Mouse (Mus musculus) embryonic stem cell, embryonic (primary cell): Measurements from ENCODE around the gene Hist1h1b.

Experiments
- CTCF ChIA-PET, 4 experiments: fragments of 300-600 bp in 2 of 4; fragments of 350-600 bp in 2 of 4; sonication (Branson Sonifier 250); formaldehyde crosslinking; loops; one replicate each; lab custom pipeline; 2022; ENCODE audit warnings: inconsistent platforms in 2 of 4; lab: Charles Lee
- POLR2A ChIA-PET, 4 experiments: fragments of 300-600 bp in 2 of 4; fragments of 350-600 bp in 2 of 4; sonication (Branson Sonifier 250); formaldehyde crosslinking; loops; one replicate each; lab custom pipeline; 2022; ENCODE audit warnings: antibody characterized with exemption in 4 of 4, inconsistent platforms in 1 of 4; lab: Charles Lee

The Hist1h1b gene

DNA sequence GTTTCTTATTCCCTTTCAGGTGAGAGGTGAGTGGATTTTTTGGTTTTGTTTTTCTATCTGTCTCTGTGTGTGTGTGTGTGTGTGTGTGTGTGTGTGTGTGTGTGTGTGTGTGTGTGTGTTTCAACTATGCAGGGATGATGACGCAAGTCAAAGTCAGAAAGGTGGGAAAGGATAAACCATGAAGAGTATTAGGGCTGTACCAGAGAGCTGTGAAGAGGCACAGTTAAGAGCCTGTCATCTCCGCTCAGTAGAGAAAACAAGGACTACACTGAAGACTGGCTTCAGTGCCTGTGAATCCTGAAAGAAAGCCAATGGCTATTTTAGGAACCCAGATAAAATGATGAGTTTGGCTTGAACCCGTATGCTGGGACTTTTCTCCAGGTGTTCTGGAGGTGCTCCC lies 28.6 kb downstream of the Hist1h1b start:
- POLR2A ChIA-PET, result interaction anchor here (0.5 to 16.3 kb wide), 31 partner anchors 10 to 1833 kb away, joined by 3 to 823 read pairs (median 21); partner anchors contain the start of genes Hist1h1b (in 4 of the 4), Hist1h2an (in 4 of the 4), Hist1h2bp (in 4 of the 4) and Hist1h4j (in 4 of the 4)
- CTCF ChIA-PET, result interaction anchor here in 1 of 4 experiments (1.0 kb wide), 1 partner anchor 17 kb away, joined by 3 read pairs; the partner anchor contains the start of gene Hist1h4j

- ChIA-PET CTCF (no interaction called here), POLR2A (interaction anchor here in 3 of 4 experiments (1.2 to 16.3 kb wide), 15 partner anchors 8 to 292 kb away, joined by 3 to 823 read pairs (median 22); partner anchors contain the start of genes Hist1h3i (in 3 of the 3), Hist1h1b (in 2 of the 3), Hist1h2ai (in 2 of the 3) and Hist1h2an (in 2 of the 3))
These were observed 29.0 kb downstream of the Hist1h1b start for GRCm38 (mm10) chr13:21751417-21751816.

DNA sequence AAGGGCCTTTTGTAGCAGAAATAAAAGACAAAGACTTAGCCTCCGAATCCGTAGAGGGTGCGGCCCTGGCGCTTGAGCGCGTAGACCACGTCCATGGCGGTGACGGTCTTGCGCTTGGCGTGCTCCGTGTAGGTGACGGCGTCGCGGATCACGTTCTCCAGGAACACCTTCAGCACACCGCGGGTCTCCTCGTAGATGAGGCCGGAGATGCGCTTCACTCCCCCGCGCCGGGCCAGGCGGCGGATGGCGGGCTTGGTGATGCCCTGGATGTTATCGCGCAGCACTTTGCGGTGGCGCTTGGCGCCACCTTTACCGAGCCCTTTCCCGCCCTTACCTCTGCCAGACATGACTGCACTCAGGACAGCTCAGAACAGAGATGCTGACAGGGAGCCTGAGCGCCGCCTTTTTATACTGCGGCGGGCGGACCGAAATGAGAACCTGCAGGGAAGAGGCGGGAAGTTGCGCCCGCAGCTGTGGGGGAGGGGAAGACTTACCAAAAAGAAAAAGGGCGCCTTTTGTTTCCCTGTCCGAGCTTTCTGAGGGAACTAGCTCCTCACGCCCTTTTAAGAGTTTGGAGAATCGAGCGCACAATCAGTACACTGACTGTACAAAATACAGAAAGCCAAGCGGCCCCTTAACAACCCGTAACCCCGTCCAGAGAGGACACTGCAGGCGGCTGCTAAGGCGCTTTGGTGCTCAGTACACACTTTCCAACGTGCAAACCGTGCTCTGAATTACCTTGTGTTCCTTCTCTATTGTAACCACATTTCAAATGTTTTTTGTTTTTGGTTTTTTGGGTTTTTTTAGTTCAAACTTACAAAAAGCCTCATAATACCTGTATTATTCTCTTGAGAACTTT lies 30.0 kb downstream of the Hist1h1b start, which contains the start of gene Hist1h4k:
Gene Hist1h4k (minus strand): TSS at position 347 of the 859 bp plus-strand sequence.
- POLR2A ChIA-PET, result interaction anchor here (0.6 to 16.3 kb wide), 52 partner anchors 9 to 1967 kb away, joined by 3 to 823 read pairs (median 7); partner anchors contain the start of genes Hist1h1b (in 4 of the 4), Hist1h2ai (in 4 of the 4), Hist1h2an (in 4 of the 4) and Hist1h2bm (in 4 of the 4)
- CTCF ChIA-PET, result interaction anchor here in 1 of 4 experiments (1.2 kb wide), 2 partner anchors 15 to 17 kb away, joined by 5 to 6 read pairs; partner anchors contain the start of gene Hist1h4j

DNA sequence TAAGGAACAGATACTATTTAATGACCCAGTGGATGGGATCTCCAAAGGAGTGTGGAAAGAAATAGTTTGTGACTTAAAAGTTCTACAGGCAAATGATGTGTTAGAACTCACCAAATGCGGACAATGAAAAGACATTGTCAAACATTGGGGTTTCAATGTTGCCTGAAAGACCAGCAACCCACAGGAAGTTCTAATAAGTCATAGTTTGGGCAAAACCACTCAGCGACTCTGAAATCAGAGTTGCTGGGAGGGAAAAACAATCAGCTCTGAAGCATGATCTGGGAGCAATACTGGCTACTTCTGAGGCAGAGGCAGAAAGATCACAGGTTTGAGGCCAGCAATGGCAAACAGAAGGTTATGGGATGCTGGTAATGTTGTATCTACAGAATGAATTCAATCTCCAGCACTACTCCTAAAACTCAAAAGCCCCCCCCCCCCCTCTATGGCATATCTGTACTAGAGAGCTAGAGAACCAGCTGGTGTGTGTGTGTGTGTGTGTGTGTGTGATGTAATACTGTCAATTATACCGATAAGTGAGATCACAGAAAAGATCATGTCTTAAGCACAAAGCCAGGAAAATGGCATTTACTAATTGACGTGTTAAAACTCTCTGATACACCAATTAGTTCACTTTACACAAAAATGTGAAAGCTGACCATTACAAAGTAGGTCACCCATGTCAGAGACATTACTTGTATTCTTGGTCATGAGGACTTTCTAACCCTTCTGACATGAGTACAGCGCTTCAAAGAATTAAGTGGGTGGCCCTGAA lies 30.9 kb downstream of the Hist1h1b start:
- ChIA-PET CTCF (interaction anchor here in 1 of 4 experiments (1.2 kb wide), 2 partner anchors 14 to 16 kb away, joined by 5 to 6 read pairs; partner anchors contain the start of gene Hist1h4j), POLR2A (interaction anchor here (0.6 to 16.3 kb wide), 56 partner anchors 10 to 1967 kb away, joined by 3 to 823 read pairs (median 7); partner anchors contain the start of genes Hist1h1b (in 4 of the 4), Hist1h2ai (in 4 of the 4), Hist1h2bl (in 4 of the 4) and Hist1h2bm (in 4 of the 4))

GRCm38 (mm10) chr13:21745006-21745405 lies 35.4 kb downstream of the Hist1h1b start:
- CTCF ChIA-PET, result no interaction called here

DNA sequence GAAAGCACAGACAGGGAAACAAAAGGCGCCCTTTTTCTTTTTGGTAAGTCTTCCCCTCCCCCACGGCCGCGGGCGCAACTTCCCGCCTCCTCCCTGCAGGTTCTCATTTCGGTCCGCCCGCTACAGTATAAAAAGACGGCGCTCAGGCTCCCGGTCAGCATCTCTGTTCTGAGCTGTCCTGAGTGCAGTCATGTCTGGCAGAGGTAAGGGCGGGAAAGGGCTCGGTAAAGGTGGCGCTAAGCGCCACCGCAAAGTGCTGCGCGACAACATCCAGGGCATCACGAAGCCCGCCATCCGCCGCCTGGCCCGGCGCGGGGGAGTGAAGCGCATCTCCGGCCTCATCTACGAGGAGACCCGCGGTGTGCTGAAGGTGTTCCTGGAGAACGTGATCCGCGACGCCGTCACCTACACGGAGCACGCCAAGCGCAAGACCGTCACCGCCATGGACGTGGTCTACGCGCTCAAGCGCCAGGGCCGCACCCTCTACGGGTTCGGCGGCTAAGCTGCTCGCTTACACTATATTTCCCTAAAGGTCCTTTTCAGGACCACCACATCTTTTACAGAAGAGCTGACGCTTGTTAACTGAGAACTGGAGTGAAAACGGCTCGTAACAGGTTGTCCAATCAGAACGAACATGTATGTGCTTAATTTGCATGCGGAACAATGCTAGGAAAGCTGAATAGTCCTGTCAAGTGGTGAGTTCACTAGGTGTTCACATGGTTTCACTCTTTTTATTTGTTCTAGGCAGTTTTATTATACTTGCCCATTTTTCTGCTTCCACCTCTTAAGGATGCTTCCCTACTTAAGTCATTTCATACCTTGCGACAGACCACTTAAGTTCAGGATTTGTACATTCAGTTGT lies 45.3 kb downstream of the Hist1h1b start, which contains the start of gene Hist1h4j:
Gene Hist1h4j (plus strand): TSS at position 159 of the 862 bp plus-strand sequence.
- ChIA-PET POLR2A (interaction anchor here (0.5 to 27.0 kb wide), 56 partner anchors 7 to 1821 kb away, joined by 3 to 530 read pairs (median 6); partner anchors contain the start of genes Hist1h2ai (in 4 of the 4), Hist1h2an (in 4 of the 4), Hist1h2bl (in 4 of the 4) and Hist1h2bp (in 4 of the 4)), CTCF (interaction anchor here in 3 of 4 experiments (0.5 to 1.0 kb wide), 4 partner anchors 15 to 49 kb away, joined by 3 to 5 read pairs (median 3); partner anchors contain the start of genes Hist1h2bl (in 1 of the 3) and Hist1h4k (in 1 of the 3))

More at GRCm38 (mm10) chr13:21745006-21745405, 35.4 kb downstream of the Hist1h1b start:
- POLR2A ChIA-PET, result interaction anchor here in 3 of 4 experiments (0.9 to 27.0 kb wide), 17 partner anchors 6 to 42 kb away, joined by 3 to 530 read pairs (median 4); partner anchors contain the start of genes Hist1h2ak (in 2 of the 3), Hist1h2an (in 2 of the 3), Hist1h2bm (in 2 of the 3) and Hist1h2bn (in 2 of the 3)

GRCm38 (mm10) chr13:21734010-21734905 lies 46.2 kb downstream of the Hist1h1b start:
- POLR2A ChIA-PET, result interaction anchor here (0.6 to 27.0 kb wide), 56 partner anchors 8 to 759 kb away, joined by 3 to 530 read pairs (median 7); partner anchors contain the start of genes Hist1h2ai (in 4 of the 4), Hist1h2an (in 4 of the 4), Hist1h2bl (in 4 of the 4) and Hist1h2bp (in 4 of the 4)
- CTCF ChIA-PET, result interaction anchor here in 3 of 4 experiments (0.6 to 1.5 kb wide), 12 partner anchors 9 to 554 kb away, joined by 3 to 12 read pairs (median 4); partner anchors contain the start of genes Hist1h2bl (in 2 of the 3), Hist1h2ai (in 1 of the 3), Hist1h3h (in 1 of the 3) and Hist1h4k (in 1 of the 3)

DNA sequence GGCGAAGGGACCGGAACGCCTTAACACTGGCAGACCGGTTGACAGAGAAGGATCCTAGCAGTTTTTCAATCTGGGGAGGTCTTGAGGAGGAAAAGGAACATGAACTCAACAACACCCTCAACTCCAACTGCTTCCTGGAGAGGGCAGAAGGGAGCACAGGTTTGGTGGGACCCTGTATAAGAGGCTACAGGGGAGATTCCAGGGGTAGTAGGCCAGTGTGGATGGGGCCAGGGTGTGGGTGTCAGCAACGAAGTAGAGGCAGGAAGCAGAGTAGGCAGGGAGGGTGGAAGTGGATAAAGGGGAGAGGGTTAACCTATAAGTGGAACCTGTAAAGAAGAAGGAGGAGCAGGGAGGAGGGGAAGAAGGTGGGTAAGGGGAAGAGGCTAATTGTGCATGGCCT lies 47.0 kb downstream of the Hist1h1b start:
- ChIA-PET CTCF (interaction anchor here in 2 of 4 experiments (0.6 to 1.5 kb wide), 10 partner anchors 8 to 554 kb away, joined by 3 to 12 read pairs (median 5); partner anchors contain the start of genes Hist1h2ai (in 1 of the 2), Hist1h2bl (in 1 of the 2), Hist1h3h (in 1 of the 2) and Hist1h4k (in 1 of the 2)), POLR2A (interaction anchor here in 3 of 4 experiments (0.6 to 27.0 kb wide), 28 partner anchors 9 to 760 kb away, joined by 3 to 530 read pairs (median 10); partner anchors contain the start of genes Hist1h2ai (in 3 of the 3), Hist1h2ak (in 3 of the 3), Hist1h2bl (in 3 of the 3) and Hist1h2bm (in 3 of the 3))
